Mouse (Mus musculus) lung, adult 2 months (tissue): Measurements from ENCODE around the gene Kiz.

ENCODE experiments used
- CTCF ChIP-seq: fragments of 200-500 bp; IDR thresholded peaks from 2 replicates; pipeline ENCODE4 v1.5.1; 2011; ENCODE audit warnings: mild to moderate bottlenecking, low read length, control low read depth; ENCODE audit not compliant: insufficient read depth
- POLR2A ChIP-seq: fragments of 200-500 bp; IDR thresholded peaks from 2 replicates; pipeline ENCODE4 v1.6.1; 2011; ENCODE audit warnings: low read depth, mild to moderate bottlenecking, control low read depth, low read length, borderline replicate concordance; ENCODE audit errors: extremely low read depth

GRCm38 (mm10) chr2:146814978-146815377 lies 40.7 kb upstream of the Kiz start:
- TF ChIP-seq POLR2A (no peak), CTCF (no peak)
